24 mouse cellular contexts compared by ENCODE assay signal in the genomic region with DNA sequence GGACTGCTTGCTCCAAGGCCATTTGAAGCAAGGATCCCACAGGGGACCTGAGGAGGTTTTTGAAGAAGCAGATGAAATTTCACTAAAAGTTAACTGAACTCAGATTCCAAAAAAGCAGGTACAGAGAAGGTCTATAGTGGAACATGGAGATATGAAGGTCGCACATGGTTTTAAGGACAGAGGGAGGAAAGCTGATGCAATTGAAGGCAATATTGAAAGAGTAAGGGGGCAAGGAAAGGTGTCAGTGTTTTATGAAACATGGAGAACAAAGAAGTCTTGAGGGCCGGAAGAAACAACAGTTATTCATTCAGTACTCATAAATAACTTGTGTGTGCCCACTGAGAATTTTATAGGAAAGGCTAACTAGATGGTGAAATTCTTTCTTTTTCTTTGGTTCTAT.
"Had no signal": no experiment of that assay in that cellular context is flagged by ENCODE, and none has a peak within 500 bp of the region (broad histone marks: within the 10 kb centered on the region; RNA-seq: fewer than 3 reads in every experiment).

No protein-coding gene starts in this region.

- ATAC-seq: hindbrain, postnatal 0 days; intestine, postnatal 0 days; liver, embryonic 12.5 days had no signal

- H3K27ac ChIP-seq: heart, adult 2 months; heart, embryonic 13.5 days; heart, embryonic 15.5 days; hindbrain, embryonic 10.5 days; hindbrain, embryonic 13.5 days; hindbrain, embryonic 15.5 days; hindbrain, postnatal 0 days; layer of hippocampus, adult 2 months; limb, embryonic 13.5 days; limb, embryonic 15.5 days; liver, embryonic 12.5 days; liver, embryonic 14.5 days had no signal

- H3K4me3 ChIP-seq: heart, adult 2 months; heart, embryonic 13.5 days; heart, embryonic 15.5 days; hindbrain, embryonic 10.5 days; hindbrain, embryonic 13.5 days; hindbrain, embryonic 15.5 days; layer of hippocampus, adult 2 months; limb, embryonic 13.5 days; limb, embryonic 15.5 days; liver, embryonic 12.5 days had no signal

- H3K9me3 ChIP-seq: heart, embryonic 13.5 days; heart, embryonic 15.5 days; hindbrain, embryonic 10.5 days; hindbrain, embryonic 13.5 days; hindbrain, embryonic 15.5 days; limb, embryonic 13.5 days; limb, embryonic 15.5 days; liver, embryonic 12.5 days had no signal

- H3K9ac ChIP-seq: heart, embryonic 13.5 days; heart, embryonic 15.5 days; hindbrain, embryonic 13.5 days; hindbrain, embryonic 15.5 days; limb, embryonic 13.5 days; limb, embryonic 15.5 days; liver, embryonic 12.5 days; liver, embryonic 14.5 days had no signal

- DNase-seq: gastrocnemius, postnatal 14 days; gastrocnemius, postnatal 36 days; heart, adult 2 months; heart, postnatal 4 days; kidney, adult 18-20 months; kidney, adult 8-10 months; kidney, postnatal 10 days; kidney, postnatal 25 days; kidney, postnatal 4 days; layer of hippocampus, postnatal 36 days; left cerebral cortex, postnatal 4 days had no signal

- H3K4me2 ChIP-seq: heart, embryonic 11.5 days; heart, embryonic 13.5 days; heart, embryonic 15.5 days; hindbrain, embryonic 13.5 days; hindbrain, embryonic 15.5 days; limb, embryonic 13.5 days; limb, embryonic 15.5 days; liver, embryonic 12.5 days had no signal

- H3K27me3 ChIP-seq: heart, embryonic 13.5 days; heart, embryonic 15.5 days; hindbrain, embryonic 13.5 days; hindbrain, embryonic 15.5 days; limb, embryonic 13.5 days; limb, embryonic 15.5 days; liver, embryonic 12.5 days had no signal
